Mouse (Mus musculus) kidney, adult 2 months (tissue): ENCODE measurements around the gene Mrpl42.

Experiments used
- CTCF ChIP-seq: fragments of 200-500 bp; conservative IDR thresholded peaks from 2 replicates; pipeline ENCODE4 v1.5.1; 2011; ENCODE audit warnings: low read depth, mild to moderate bottlenecking, control low read depth, low read length, moderate library complexity, mixed read lengths; ENCODE audit not compliant: insufficient read depth, insufficient read length
- POLR2A ChIP-seq: fragments of 200-500 bp; IDR thresholded peaks from one replicate; pipeline ENCODE4 v1.6.1; 2011; ENCODE audit warnings: low read depth, low read length, control low read depth

DNA sequence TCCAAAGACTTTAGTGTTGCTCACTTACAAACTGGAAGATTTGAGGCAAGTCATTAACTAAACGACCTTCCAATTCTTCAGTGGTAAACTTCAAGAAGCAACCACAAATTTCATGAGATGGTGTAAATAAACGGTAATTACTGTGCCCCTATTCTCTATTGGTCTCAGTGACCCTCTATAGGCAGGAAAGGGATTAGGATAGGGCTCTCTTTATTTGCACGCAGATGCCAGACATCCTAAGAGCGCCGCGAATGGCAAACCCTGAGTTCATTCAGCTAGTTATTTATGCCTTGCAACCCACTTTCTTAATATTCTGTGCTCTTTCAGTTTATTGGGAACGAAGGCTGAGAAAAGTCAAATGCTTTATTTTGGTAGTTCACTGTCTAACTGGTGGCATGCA lies 707 bp downstream of the Mrpl42 start:
- no peak for TF ChIP-seq CTCF
- no peak for TF ChIP-seq POLR2A
